Mouse (Mus musculus): ENCODE data around the gene Mrgpre. TPM values are rescaled to one million over a fixed set of nuclear protein-coding genes. Genes with fewer than 3 reads are reported as not detected.

The Mrgpre gene
- polyA plus RNA-seq, 1 experiment from 2014 or later: 2.3 TPM

DNA sequence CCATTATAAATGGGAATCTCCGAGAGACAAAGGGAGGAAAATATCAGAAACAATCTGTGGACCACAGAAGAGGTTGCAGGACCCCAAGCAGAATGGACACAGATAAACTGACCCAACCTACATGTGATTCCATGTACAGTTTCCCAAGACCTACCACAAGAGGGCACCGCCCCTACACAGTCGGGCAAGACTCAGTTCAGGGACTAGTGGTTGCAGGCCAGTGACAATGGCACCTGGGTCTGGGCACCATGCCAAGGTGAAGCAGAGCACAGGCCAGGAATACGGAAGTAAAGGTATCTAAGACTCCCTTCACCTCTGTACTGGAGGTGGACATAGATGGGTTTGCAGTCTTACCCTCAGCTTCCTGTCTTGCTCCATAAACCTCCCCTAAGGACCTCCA is 8.8 kb upstream of the Mrgpre start:
- Histone ChIP-seq H3K4me3 (ENCODE audit: low read depth, low read length) (no peak overlapping the region), H3K4me2 (no peak overlapping the region), H3K27me3 (ENCODE audit: control insufficient read depth, insufficient read depth, low read length) (no peaks in the 10 kb centered on the region), H3K4me1 (ENCODE audit: control insufficient read depth, insufficient read depth, low read length) (no peaks in the 10 kb centered on the region), H3K9me3 (replicated peaks; ENCODE audit: control insufficient read depth, low read length) (no peaks in the 10 kb centered on the region), H3K27ac (ENCODE audit: low read depth, low read length) (no peak overlapping the region), H3K9ac (ENCODE audit: low read depth, low read length) (no peak overlapping the region), H3K36me3 (ENCODE audit: control insufficient read depth, insufficient read depth, low read length) (peaks cover 7% of the 10 kb centered on the region)
- WGBS (ENCODE audit: insufficient replicate concordance): 56% methylated on average over 4 of the region's 4 CpGs
- no peak for ATAC-seq (replicated peaks; ENCODE audit: insufficient number of reproducible peaks, low FRiP score, low TSS enrichment)

DNA sequence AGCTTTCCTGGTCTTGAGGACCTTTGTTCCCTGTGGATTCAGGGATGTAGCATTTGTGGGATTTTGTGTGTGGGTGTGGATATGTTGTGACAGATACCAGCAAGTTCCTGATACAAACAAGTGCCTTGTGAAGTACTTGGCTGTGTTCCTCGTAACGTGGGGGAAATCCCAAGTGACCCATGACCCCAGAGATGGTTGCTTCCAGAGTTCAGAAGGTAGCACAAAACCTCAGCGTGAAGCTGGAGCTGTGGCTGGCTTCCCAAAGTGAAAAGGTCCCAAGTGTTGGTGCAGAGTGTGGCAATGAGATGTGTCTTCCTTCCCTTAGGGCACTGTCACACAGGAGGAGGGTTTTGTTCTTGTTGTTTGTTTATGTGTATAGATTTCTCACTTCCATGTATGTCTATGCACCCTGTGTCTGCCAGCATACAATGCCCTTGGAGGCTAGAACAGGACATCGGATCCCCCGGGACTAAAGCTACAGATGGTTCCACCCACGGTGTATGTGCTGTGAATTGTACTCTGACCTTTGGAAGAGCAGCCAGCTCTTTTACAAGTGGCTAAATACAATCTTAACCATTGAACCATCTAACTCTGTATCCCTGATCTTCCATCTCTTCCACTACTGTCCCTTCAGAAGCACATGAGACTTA is 8.2 kb upstream of the Mrgpre start:
- 77% methylated on average over 6 of the region's 6 CpGs for WGBS (ENCODE audit: insufficient replicate concordance)
- Histone ChIP-seq H3K27ac (ENCODE audit: low read depth, low read length) (no peak overlapping the region), H3K4me3 (ENCODE audit: low read depth, low read length) (no peak overlapping the region), H3K27me3 (ENCODE audit: control insufficient read depth, insufficient read depth, low read length) (no peaks in the 10 kb centered on the region), H3K36me3 (ENCODE audit: control insufficient read depth, insufficient read depth, low read length) (peaks cover 5% of the 10 kb centered on the region; the same call in 1 of the 2 replicates), H3K9me3 (replicated peaks; ENCODE audit: control insufficient read depth, low read length) (no peaks in the 10 kb centered on the region), H3K4me2 (no peak overlapping the region), H3K4me1 (ENCODE audit: control insufficient read depth, insufficient read depth, low read length) (no peaks in the 10 kb centered on the region), H3K9ac (ENCODE audit: low read depth, low read length) (no peak overlapping the region)
- ATAC-seq (replicated peaks; ENCODE audit: insufficient number of reproducible peaks, low FRiP score, low TSS enrichment): no peak

DNA sequence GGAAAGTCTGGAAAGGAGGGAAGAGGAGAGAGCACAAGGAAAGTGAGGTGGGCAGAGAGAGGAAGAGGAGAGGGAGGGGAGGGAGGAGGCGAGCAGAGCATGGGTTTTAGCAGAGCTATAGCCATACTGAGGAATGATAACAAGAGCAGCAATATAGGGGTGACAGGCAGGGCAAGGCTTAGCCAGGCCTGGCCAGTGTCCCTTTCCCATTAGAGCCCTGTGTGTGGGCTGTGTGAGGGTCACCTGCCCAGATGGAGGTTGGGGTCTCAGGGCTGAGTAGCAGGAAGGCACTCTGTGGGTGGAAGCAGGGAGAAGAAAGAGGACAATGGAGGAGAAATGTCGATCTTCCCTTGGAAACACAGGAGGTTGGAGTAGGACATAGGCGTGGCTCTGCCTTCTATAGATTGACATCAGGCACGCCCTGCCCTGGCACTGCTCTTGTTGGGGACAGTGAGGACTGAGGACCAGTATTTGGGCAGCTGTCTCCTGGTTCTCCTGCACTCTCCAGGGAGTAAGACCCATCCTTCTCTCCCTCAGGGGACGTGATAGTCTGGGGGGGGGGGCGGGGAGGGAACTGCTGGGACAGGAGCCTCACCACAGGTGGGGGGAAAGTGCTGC is 813 bp downstream of the Mrgpre start:
- WGBS (ENCODE audit: insufficient replicate concordance): 23% methylated on average over 4 of the region's 6 CpGs
- Histone ChIP-seq H3K4me3 (ENCODE audit: low read depth, low read length) (peak overlapping the region; percentile 39), H3K36me3 (ENCODE audit: control insufficient read depth, insufficient read depth, low read length) (no peaks in the 10 kb centered on the region), H3K9ac (ENCODE audit: low read depth, low read length) (peak overlapping the region; percentile 58), H3K4me1 (ENCODE audit: control insufficient read depth, insufficient read depth, low read length) (peaks cover 18% of the 10 kb centered on the region), H3K27ac (ENCODE audit: low read depth, low read length) (peak overlapping the region; percentile 50; the same call in 1 of the 2 replicates), H3K4me2 (peak overlapping the region; percentile 60), H3K27me3 (ENCODE audit: control insufficient read depth, insufficient read depth, low read length) (peaks cover 3% of the 10 kb centered on the region), H3K9me3 (replicated peaks; ENCODE audit: control insufficient read depth, low read length) (no peaks in the 10 kb centered on the region)
- ATAC-seq (replicated peaks; ENCODE audit: insufficient number of reproducible peaks, low FRiP score, low TSS enrichment): peak; percentile 48

DNA sequence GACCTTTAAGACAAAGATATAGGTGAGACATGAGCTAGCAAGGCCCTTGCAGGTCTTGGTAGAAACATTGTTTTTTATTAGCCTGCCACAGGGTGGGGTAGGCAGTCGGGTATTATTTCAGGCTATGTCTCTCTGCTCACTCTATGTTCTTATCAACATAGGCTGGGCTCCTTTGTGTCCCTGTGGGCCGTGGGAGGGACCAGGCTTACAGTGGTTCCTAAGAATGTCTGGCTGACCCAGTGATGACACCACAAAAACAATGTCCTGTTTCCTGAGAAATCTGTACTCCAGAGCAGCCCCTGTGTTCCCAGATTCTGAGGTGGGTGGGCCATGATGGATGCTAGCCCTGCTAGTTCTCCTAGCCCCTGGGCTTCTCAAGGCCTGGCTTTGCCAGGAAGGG is 6.9 kb downstream of the Mrgpre start:
- Histone ChIP-seq H3K27ac (ENCODE audit: low read depth, low read length) (no peak overlapping the region), H3K4me1 (ENCODE audit: control insufficient read depth, insufficient read depth, low read length) (no peaks in the 10 kb centered on the region), H3K9me3 (replicated peaks; ENCODE audit: control insufficient read depth, low read length) (no peaks in the 10 kb centered on the region), H3K27me3 (ENCODE audit: control insufficient read depth, insufficient read depth, low read length) (peaks cover 3% of the 10 kb centered on the region), H3K9ac (ENCODE audit: low read depth, low read length) (no peak overlapping the region), H3K36me3 (ENCODE audit: control insufficient read depth, insufficient read depth, low read length) (no peaks in the 10 kb centered on the region), H3K4me3 (ENCODE audit: low read depth, low read length) (no peak overlapping the region), H3K4me2 (no peak overlapping the region)
- WGBS (ENCODE audit: insufficient replicate concordance): 37% methylated on average over 2 of the region's 2 CpGs
- ATAC-seq (replicated peaks; ENCODE audit: insufficient number of reproducible peaks, low FRiP score, low TSS enrichment): no peak

DNA sequence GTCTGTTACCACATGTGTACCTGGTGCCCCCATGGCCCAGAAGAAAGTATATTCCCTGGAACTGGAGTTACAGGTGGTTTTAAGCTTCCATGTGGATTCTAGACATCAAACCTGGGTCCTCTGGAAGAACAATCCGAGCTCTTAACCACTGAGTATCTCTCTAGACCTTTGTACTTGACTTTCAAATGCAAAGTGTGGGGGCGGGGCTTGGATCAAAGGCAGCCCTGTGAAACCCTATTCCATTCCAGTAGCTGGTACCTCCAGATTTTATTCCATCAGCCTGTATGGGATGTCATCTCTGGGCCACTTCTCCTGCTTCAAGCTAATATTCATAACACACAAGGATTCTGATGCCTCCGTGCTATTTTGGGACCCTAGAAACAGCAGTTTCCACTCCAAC is 8.2 kb downstream of the Mrgpre start:
- no peak overlapping the region for H3K9ac ChIP-seq (ENCODE audit: low read depth, low read length)
- H3K27me3 ChIP-seq (ENCODE audit: control insufficient read depth, insufficient read depth, low read length): peaks cover 3% of the 10 kb centered on the region
- H3K4me3 ChIP-seq (ENCODE audit: low read depth, low read length): no peak overlapping the region
- no peak for ATAC-seq (replicated peaks; ENCODE audit: insufficient number of reproducible peaks, low FRiP score, low TSS enrichment)
- H3K4me2 ChIP-seq: no peak overlapping the region
- H3K27ac ChIP-seq (ENCODE audit: low read depth, low read length): no peak overlapping the region
- no peaks in the 10 kb centered on the region for H3K36me3 ChIP-seq (ENCODE audit: control insufficient read depth, insufficient read depth, low read length)
- no peaks in the 10 kb centered on the region for H3K9me3 ChIP-seq (replicated peaks; ENCODE audit: control insufficient read depth, low read length)
- H3K4me1 ChIP-seq (ENCODE audit: control insufficient read depth, insufficient read depth, low read length): no peaks in the 10 kb centered on the region
- 34% methylated on average over 3 of the region's 3 CpGs for WGBS (ENCODE audit: insufficient replicate concordance)

DNA sequence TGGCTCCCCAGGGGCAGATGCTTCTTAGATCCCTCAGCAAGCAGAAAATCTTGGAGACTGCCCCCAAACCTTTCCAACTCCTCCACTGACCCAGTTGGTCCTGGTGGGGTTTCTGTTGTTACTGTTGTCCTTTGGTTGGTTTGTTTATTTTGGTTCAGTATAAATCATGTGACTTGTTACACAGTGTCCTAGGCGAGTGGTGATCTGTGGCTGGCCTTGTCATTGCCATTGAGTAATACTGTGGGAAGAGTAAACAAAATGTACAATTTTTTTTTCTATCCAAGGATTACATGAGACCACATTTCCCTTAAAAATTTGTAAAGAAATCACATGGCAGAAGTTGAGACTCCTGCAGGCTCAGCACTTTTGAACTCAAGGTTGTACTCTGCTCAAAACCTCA is 14.8 kb downstream of the Mrgpre start:
- H3K27me3 ChIP-seq (ENCODE audit: control insufficient read depth, insufficient read depth, low read length): peaks cover 20% of the 10 kb centered on the region
- H3K4me1 ChIP-seq (ENCODE audit: control insufficient read depth, insufficient read depth, low read length): no peaks in the 10 kb centered on the region
- no peak for ATAC-seq (replicated peaks; ENCODE audit: insufficient number of reproducible peaks, low FRiP score, low TSS enrichment)
- no peaks in the 10 kb centered on the region for H3K9me3 ChIP-seq (replicated peaks; ENCODE audit: control insufficient read depth, low read length)
- no peak overlapping the region for H3K4me2 ChIP-seq
- no peak overlapping the region for H3K27ac ChIP-seq (ENCODE audit: low read depth, low read length)
- 55% methylated on average over 1 of the region's 1 CpGs for WGBS (ENCODE audit: insufficient replicate concordance)
- no peak overlapping the region for H3K4me3 ChIP-seq (ENCODE audit: low read depth, low read length)
- H3K36me3 ChIP-seq (ENCODE audit: control insufficient read depth, insufficient read depth, low read length): no peaks in the 10 kb centered on the region
- no peak overlapping the region for H3K9ac ChIP-seq (ENCODE audit: low read depth, low read length)

DNA sequence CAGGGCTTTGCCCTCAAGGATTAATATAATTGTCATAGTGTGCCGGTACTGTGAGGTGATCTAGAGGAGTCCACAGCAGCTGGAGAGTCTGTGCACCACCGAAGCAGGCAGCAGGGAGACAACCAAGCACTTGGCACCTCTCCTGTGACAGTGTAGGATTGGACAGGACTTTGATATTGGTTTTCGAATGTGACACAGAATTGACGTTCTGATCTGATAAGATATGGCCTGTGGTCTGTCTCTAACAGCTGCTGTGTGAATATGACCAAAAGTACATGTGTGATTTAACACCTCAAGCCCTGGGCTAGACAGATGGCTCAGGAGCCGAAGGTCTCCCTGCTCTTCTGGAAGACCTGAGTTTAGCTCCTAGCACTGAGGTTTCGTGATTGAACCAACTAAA is 16.0 kb downstream of the Mrgpre start:
- H3K27ac ChIP-seq (ENCODE audit: low read depth, low read length): no peak overlapping the region
- peaks cover 25% of the 10 kb centered on the region for H3K27me3 ChIP-seq (ENCODE audit: control insufficient read depth, insufficient read depth, low read length)
- ATAC-seq (replicated peaks; ENCODE audit: insufficient number of reproducible peaks, low FRiP score, low TSS enrichment): no peak
- H3K36me3 ChIP-seq (ENCODE audit: control insufficient read depth, insufficient read depth, low read length): no peaks in the 10 kb centered on the region
- H3K4me3 ChIP-seq (ENCODE audit: low read depth, low read length): no peak overlapping the region
- H3K4me2 ChIP-seq: no peak overlapping the region
- no peak overlapping the region for H3K9ac ChIP-seq (ENCODE audit: low read depth, low read length)
- no peaks in the 10 kb centered on the region for H3K4me1 ChIP-seq (ENCODE audit: control insufficient read depth, insufficient read depth, low read length)
- WGBS (ENCODE audit: insufficient replicate concordance): 67% methylated on average over 6 of the region's 6 CpGs
- H3K9me3 ChIP-seq (replicated peaks; ENCODE audit: control insufficient read depth, low read length): no peaks in the 10 kb centered on the region

DNA sequence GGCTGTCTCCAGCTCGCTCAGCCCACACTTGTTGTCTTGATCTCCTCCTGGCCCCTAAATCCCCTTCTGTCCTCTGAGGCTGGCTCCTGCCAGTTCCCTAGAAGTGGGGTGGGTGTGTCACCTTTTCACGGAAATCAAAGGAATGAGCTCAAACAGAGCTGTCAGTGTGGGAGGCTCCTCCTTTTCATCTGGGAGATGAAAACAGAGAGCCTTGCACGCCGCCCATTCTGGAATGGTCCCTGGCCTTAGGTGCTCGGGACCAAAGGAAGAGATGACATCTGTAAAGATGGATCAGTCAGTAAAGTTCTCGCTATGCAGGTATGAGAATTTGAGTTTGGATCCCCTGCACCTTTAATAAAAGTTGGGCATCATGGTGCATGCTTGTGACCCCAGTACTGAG is 17.4 kb downstream of the Mrgpre start, which contains the start of gene Mrgprg:
Gene Mrgprg, minus strand, starts transcription at position 101 of the 400 bp plus-strand sequence.
- Histone ChIP-seq H3K27ac (ENCODE audit: low read depth, low read length) (no peak within 1 kb of the TSS), H3K27me3 (ENCODE audit: control insufficient read depth, insufficient read depth, low read length) (peaks cover 31% of the 10 kb centered on the region), H3K36me3 (ENCODE audit: control insufficient read depth, insufficient read depth, low read length) (no peaks in the 10 kb centered on the region), H3K9me3 (replicated peaks; ENCODE audit: control insufficient read depth, low read length) (no peaks in the 10 kb centered on the region), H3K4me1 (ENCODE audit: control insufficient read depth, insufficient read depth, low read length) (no peaks in the 10 kb centered on the region), H3K4me2 (no peak within 1 kb of the TSS), H3K9ac (ENCODE audit: low read depth, low read length) (no peak within 1 kb of the TSS), H3K4me3 (ENCODE audit: low read depth, low read length) (no peak within 1 kb of the TSS)
- WGBS (ENCODE audit: insufficient replicate concordance): 46% methylated on average over 6 of the region's 6 CpGs
- no peak for ATAC-seq (replicated peaks; ENCODE audit: insufficient number of reproducible peaks, low FRiP score, low TSS enrichment)

All from heart, embryonic 11.5 days (tissue).